Mouse (Mus musculus): ENCODE results near the gene Gm17349.

Gene Gm17349

GRCm38 (mm10) chr15:99698533-99699085, 6.7 kb downstream of the Gm17349 start:
- DNase-seq, result no peak

DNA sequence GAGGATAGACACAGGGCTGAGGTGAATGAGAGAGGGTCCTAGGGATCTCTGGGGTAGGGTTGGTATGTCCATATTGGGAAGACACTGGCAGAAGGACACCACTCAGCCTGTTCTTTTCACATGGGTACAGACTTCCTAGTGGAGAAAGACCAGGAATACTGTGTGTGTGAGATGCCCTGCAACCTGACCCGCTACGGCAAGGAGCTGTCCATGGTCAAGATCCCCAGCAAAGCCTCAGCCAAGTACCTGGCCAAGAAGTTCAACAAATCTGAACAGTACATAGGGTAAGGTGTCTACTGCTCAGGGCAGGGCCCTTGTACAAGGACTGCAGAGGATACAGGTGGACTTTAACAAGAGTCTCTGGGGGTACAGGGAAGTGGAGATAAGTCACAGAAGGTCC, 8.0 kb downstream of the Gm17349 start:
- DNase-seq, result no peak

GRCm38 (mm10) chr15:99691976-99692375, 13.3 kb downstream of the Gm17349 start:
- DNase-seq, result no peak

DNA sequence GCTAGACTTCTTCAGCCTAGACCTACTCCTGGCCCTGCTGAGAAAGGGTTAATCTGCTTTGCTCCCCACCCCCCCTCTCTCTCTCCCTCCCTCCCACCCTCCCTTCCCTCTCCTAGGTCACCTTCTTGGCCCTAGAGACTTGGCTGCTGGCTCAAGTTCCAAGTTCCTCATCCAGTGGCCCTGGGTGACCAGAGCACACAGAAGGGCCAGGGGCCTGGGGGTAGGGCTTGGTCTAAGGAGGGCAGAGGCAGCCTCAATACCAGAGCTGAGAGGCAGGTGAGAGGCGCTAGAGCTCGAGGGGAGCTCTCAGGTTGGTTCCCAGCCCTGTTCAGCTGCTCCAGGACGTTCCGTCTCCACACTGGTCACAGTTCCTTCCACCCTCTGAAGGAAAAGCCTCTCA, 14.4 kb downstream of the Gm17349 start:
- no peak for DNase-seq

- peak; percentile 57 for DNase-seq
Measured at GRCm38 (mm10) chr15:99688712-99689111, 16.6 kb downstream of the Gm17349 start.

- no peak for DNase-seq
Measured at GRCm38 (mm10) chr15:99684156-99684555, 21.1 kb downstream of the Gm17349 start.

- DNase-seq, result no peak
Measured at GRCm38 (mm10) chr15:99682880-99683279, 22.4 kb downstream of the Gm17349 start.

GRCm38 (mm10) chr15:99679008-99679407, 26.3 kb downstream of the Gm17349 start:
- DNase-seq, result no peak

GRCm38 (mm10) chr15:99678063-99678800, 27.1 kb downstream of the Gm17349 start:
- DNase-seq, result no peak

DNA sequence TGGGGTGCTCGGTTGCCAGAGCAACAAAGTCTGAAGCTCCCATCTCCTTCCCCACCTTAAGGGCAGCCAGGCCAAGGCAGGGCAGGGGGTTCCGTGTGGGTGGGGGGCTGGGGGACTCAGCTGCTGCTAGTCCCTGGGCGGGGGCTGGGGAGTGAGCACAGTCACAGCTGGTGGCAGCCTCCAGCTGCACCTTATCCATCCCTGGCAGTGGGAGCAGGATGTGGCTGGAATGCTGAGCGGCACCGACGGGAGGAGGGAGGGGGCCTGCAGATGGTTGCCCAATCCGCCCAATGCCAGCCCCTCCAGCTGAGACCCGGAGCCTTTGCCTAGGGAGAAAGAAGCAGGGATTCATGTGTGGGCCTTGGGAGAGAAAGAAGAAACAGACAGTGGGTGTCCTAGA, 28.2 kb downstream of the Gm17349 start:
- no peak for DNase-seq

DNA sequence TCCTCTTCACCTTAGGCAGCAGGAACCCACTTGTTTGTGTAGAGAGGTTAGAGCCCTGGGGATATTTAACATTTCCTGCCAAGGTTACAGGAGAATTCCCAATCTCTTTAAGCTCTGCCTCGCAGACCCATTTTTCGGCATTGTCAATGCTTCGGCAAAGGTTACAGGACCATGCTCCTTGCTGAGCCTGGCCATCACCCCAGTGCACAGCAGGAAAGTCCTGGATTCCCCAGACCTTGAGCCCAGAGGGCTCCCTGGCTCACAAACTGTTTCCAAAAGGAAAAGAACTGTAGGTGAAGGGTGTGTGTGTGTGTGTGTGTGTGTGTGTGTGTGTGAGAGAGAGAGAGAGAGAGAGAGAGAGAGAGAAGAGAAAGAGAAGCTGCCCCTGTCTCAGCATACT, 30.4 kb downstream of the Gm17349 start:
- DNase-seq, result no peak

GRCm38 (mm10) chr15:99671783-99672182, 33.5 kb downstream of the Gm17349 start:
- peak; percentile 42 for DNase-seq

GRCm38 (mm10) chr15:99670964-99671670, 34.2 kb downstream of the Gm17349 start:
- no peak for DNase-seq

DNA sequence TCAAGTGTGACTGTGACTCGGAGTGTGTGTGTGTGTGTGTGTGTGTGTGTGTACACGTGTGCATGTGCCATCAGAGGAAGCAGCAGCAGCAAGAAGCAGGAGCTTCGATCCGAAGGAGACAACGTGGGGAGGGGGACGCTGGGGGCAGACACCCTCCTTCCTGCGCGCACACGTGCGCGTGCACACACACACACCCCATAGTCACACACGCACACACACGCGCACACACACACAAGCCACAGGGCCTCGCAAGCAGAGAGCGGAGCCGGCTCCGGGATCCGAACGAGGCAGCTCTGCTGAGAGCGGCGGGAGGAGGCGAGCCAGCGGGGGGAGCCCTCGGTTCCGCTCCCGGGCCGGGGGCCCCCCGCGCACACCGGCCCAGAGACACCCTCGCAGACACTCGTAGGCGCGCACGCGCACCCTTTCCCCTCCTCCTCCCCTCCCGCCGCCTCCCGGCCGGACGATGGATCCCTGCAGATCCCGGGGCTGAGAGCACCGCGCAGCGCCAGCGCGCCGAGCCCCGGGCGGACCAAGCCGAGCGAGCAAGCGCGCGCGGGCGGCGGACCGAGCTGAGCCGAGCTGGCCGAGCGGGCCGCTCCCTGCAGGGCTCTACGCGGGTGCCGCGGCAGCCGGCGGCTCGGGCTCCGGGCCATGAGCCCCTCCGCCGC, 35.0 kb downstream of the Gm17349 start, which contains the start of gene Asic1:
Asic1 (plus strand) TSS at position 215 of the 668 bp plus-strand sequence.
- DNase-seq, result peak; percentile 80

GRCm38 (mm10) chr15:99669392-99669791, 35.9 kb downstream of the Gm17349 start:
- no peak for DNase-seq

DNA sequence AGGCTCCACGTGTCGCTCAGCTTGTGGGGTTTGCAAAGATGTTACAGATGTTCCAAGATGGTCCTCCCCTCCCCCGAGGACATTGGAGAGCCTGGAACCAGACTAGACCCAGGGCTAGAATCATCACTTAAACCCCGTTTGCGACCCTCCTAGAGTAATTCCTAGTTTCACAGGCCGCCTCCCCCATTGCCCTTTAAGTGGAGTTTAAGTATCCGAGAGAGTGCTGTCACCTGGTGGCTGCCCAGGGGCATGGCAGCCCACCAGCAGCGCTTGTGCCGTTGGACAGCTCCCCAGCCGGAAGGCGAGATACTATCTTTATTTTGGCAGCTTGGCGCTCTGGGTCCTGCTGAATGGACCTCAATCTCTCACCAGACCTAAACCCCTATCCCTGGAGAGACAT, 36.4 kb downstream of the Gm17349 start:
- peak; percentile 74 for DNase-seq

DNA sequence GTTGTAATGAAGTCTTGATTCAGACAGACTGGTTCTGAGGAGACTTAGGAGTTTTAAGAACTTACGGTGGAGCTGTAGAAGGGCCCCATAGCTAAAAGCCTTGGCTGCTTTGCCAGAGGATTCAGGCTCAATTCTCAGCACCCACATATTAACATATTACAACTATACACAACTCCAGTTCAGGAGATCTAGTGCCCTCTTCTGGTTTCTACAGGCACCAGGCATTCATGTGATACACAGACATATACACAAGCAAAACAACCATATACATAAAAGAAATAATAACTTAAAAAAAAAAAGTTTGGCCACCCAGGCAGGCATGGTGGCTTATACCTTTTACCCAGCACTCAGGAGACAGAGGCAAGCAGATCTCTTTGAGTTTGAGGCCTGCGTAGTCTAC, 37.7 kb downstream of the Gm17349 start:
- DNase-seq, result no peak

DNA sequence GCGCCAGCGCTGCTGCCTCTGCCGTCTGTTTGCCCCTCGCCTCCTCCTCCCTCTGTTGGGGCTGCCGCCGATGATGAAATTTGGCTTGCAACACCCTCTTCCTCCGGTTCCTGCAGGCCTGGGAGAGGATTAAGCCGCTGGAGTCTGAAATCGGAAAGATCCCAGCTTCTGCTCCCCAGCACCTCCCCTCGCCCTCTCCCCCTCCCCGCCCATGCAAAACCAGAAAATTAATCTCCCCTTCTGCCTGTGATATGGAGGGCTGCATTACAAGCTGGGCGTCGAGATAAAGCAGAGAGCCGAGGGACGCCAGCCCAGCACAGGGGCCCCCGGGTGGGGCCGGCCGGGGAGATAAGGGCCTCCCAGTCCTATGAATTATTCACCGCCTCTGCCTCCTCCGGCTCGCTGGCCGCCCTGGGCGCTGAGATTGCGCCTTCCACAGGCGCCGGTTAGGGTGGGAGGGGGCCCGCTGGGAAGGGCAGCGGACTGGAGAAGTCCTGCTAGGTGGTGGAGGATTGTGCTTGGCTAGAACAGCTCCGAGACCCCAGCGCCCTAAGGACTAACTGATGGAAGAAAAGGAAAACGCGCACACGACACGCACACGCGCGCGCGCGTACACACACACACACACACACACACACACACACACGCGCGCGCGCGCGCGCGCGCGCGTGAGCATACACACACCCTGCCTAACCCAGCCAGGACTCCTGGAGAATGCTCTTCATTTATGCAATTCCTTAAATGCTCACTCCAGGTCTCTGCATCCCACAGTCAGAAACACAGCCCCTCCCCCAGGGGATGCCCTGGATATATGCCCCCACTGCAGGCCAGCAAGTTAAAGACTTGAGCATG, 40.5 kb downstream of the Gm17349 start:
- peak; percentile 69 for DNase-seq

DNA sequence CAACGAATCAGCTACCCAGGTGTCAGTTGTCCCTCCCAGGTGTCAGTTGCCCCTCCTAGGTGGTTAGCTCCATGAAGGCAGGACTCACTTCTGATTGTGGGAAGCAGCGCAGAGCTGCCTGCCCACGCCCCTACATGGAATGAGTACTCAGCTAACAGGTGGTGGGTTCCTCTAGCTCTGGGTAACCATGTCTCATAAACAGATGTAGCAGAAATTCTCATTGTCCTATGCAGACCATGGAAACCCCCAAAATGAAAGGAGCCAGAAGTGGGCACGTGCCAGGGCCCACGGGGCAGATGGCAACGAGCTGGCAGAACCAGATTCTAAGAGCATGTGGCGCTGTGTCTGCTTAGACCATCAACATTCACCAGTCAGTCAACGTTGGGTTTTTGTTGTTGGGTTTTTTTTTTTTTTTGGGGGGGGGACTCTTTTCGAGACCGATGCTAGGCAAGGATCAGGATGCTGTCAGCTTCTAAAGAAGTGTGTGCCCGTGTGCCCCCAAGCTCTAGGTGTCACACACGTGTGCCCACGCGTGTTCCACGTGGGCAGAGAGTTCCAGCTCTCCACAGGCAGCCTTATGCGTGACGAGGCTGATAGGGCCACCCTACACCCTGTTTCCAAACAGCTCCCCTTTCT, 41.2 kb downstream of the Gm17349 start:
- peak; percentile 53 for DNase-seq

DNA sequence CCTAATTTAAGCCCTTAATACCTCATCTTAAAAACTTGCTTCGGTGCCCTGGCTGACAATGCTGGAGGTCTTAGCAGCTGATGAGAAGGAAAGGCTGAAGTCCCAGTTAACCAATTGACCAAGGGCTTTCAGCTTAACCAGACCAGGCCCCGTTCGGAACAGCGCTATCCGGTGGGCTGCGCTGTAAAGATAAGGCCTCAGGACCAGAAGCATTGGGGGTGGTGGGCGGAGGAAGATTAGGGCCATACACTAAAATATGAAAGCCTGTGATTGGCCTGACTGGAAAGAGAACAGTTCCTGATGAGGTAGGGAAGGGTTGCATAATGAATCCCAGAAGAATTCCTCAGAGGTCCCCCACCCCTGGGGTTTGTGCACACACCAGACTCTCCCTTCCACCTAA, 42.9 kb downstream of the Gm17349 start:
- DNase-seq, result no peak

- DNase-seq, result no peak
Measured at GRCm38 (mm10) chr15:99661121-99661830, 44.0 kb downstream of the Gm17349 start.
